Mouse (Mus musculus) lung, postnatal 4 days (tissue): ENCODE measurements at regions not wholly inside any gene's neighbourhood (a gene's known extent, or its start where the extent isn't known, plus 50 kb on each side); places are given as distances from the start of the nearest gene placed in this dataset.

Experiments used
- DNase-seq, 2 experiments: peaks; one replicate each; pipeline ENCODE4 v3.0.0; 2021

DNA sequence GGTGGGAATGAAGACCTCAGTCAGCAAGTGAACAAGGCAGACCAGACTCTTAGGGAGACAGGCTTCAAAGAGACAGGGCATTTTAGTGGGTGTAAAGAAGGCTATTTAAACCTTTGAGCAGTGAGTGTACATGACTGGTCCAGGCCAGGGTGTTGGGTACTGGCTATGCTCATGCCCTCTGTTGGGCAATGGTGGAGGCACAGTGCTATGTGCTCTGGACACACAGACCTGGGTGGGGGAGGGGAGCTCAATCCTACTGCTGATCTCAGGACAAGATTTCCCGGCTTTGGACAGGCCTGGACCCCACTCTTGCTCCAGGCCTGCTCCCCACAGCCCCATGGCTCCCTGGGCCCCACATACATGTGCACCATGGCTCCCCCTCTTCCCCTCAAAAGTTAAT is 355.1 kb downstream of the Slc4a3 start:
- no peak for DNase-seq

DNA sequence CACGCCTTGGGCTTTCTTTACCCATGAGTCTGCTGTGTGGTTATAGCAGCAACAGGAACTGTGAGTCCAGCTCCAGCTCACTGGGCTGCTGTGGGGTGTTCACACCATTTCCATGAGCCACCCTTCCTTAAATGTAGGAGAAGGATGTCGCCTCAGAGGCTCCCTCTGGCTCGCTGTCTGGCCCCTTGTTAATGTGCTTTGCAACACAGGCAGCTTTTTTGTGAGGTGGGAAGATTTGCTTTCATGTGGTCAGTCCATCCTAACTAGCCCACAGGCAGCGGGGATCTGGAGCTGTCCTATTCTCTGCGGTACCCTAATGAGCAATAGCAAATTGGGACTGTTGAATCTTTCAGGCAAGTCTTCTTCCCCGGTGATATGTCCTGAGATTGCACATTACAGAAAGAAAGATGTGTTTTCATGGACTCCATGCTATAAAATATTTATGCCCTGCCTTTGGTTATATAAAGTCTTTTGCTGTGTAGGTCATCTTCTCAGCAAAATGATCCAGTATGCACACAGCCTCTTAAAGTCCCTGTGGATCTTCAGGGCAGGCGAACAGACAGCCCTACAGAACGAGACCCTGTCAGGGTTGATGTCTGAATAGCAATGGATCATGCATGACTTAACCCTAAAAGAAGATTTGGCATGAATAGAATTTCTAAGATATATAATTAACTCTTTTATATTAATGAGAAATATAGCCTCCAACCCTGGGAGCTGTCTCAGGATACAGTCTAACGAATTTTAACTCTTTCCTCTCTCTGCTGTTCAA is 359.8 kb downstream of the Slc4a3 start:
- no peak for DNase-seq

DNA sequence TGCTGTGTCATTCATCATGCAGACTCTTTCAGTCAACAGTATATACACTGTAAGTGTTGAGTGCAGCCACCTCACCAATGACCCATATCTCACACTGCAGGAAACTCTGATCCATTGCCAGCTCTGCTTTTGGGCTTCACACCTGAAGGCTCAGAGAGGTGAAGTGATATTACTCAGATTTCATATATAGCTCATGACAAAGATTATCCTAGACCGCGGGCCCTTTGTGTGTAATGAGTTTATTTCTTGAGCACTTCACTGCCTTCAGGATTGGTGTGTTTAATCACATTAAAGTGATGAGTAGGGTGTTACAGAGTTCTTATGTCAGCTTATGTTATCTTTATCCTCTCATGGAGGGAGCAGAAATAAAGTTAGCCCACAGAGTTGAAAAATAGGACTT is 369.2 kb downstream of the Slc4a3 start:
- no peak for DNase-seq

DNA sequence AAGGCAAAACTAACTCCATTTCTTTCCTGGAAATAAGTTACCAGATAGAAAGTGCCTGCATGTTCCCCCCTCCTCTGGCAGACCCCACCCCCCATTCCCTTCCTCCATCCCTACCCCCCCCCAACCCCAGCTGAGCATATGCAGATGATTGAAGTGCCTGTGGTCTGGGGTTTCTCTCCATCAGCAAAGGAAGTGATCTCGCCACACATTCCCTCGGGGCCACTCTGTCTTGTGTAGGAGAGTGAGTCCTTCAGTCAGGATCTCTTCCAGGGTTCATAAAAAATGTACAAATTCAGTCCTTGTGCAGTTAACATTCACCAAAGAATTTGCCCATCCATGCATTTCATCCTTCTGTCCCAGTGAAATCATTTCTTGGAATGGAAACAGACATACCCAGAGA is 370.1 kb downstream of the Slc4a3 start:
- DNase-seq, result no peak

DNA sequence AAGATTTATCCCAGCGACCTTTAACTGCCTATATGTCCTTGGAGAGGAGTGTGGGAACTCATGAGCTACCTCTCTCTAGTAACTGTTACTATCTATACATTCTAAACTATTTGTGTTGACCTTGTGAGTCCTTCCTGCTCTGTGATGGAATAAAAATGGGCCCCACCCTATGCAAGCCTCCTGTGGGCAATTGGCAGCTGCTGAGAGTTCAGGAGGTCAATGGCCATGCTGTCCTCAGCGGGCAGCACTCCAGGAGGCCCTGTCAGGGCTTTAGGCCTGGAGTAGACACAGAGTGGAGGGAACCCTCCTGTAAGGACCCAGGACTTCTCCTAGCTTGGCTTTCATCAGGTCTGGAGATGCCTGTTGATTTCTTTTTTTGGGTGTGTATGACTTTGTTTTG is 373.1 kb downstream of the Slc4a3 start:
- DNase-seq, result no peak

DNA sequence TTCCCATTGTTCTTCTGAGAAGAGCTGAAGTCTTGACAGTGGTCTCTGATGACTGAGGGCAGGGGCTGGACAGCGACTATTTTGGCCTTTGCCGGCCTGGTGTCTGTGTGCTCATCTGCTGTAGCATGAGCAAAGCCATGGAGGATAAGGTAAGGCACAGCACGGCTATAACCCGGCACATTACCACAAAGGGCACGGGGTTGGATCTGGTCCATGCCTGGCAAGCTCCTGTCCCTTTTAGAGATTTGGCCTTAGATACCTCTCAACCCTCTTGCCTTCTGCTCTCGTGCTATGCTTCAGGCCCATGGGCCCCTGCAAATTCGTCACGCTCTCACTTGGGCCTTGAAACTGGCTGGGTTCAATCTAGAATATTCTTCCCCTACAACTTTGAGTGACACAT is 379.0 kb downstream of the Slc4a3 start:
- DNase-seq, result no peak

DNA sequence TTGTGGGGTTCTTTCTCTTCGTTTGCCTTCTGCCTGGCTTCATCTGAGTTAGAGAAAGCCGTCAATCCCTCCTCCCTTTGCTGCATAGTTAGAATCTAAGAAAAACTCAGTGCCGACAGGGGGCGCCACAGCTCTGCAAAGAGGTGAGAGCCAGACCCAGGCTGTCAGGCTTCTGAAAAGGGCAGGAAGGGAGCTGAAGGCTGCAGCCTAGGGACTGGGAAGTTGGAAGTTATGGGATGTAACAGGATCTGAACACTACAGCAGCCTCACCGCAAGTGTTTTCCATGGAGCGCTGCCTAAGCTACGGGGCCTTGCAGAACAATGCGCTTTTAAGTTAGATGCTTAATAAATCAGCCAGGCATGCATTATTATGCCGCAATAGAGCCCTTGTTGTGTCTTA is 379.7 kb downstream of the Slc4a3 start:
- DNase-seq, result peak; percentile 84 to 89

DNA sequence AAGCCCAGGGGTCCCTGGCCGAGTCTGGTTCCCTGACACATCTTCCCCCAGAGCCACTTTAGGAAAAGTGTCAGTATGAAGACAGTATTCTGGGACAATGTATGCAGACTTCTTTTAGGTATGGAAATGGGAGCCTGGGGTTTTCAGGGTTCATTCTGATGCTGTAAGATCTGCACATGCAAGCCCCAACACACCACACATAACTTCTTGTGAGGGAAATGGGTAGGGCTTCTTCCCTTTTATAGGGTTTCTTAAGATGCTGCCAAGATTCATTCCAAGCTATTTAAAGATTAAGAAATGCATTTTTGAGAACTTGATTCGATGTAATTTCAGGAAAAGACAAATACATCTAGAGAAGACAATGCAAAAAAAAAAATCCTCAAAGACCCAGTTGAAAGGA is 385.8 kb downstream of the Slc4a3 start:
- DNase-seq, result no peak

DNA sequence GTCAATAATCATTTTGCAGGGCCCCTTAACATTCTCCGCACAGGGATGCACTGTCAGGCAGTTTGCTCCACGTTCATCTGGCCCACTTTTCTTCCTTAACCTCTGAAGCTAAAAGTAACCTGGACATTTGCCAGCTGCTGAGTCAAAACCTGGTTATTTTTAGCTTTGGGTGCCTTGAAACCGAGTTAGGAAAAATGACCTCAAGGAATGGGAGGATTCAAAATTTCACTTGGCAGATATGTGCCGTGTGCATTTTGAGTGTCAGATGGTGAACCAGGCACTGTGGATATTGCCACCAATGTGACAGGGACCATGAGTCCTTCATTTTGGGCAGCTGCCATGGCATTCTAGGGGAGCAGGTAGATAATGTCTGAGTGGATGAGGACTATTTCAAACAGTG is 387.8 kb downstream of the Slc4a3 start:
- DNase-seq, result no peak

DNA sequence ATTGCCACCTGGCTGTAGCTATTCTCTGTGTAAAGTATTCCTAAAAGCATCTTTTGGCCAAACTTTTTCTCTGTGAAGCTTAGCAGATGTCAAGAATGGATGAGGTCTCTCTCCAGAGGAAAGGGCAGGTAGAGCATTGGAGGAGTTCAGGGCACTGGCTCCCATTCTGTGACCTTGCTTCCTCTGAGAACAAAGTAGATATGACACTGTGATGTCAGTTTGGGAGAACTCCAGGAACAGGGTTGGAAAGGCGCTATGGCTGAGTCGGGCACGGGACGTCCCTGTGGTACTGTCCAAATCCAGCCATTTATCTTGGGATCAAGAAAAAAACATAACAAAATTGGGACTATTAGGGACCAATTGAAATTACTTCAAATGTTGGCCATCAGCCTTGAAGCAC is 388.7 kb downstream of the Slc4a3 start:
- DNase-seq, result no peak

DNA sequence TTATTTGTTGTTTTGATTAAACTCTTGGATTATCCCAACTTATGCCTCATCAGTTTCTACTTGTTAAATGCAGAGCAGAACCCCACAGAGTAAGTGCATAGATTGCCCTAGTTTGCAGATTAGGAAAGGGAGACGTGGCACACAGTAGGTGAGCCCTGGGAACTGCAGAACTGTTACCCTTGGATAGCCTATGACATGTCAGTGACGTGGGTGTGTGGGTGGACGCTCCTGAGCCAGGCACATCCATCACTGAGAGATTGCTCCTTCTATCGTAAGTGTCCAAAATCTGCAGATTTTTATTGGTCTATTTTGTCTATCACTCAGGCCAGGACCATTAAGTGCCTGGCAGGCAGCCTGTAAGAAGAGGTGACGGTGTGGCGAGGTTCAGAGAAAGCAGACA is 389.8 kb downstream of the Slc4a3 start:
- no peak for DNase-seq

DNA sequence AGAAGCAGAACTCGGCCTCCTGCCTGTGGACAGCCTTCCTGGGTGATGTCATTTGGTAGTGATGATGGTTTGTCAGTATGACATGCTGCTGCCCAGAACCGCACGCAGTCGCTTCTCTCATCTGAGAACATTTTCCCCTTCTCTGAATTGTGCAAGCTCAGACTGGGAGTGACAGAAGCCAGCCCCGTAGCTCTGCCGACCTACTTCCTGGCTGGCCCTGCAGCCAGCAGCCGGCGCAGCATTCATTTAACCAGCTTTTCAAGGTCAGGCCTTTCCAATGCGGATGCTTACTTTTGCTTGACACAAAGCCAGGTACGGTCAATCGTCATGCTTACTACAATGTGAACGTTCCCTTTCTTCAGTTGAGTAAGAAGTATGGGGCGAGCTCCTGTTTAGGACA is 390.5 kb downstream of the Slc4a3 start:
- peak; percentile 27 to 68 for DNase-seq

DNA sequence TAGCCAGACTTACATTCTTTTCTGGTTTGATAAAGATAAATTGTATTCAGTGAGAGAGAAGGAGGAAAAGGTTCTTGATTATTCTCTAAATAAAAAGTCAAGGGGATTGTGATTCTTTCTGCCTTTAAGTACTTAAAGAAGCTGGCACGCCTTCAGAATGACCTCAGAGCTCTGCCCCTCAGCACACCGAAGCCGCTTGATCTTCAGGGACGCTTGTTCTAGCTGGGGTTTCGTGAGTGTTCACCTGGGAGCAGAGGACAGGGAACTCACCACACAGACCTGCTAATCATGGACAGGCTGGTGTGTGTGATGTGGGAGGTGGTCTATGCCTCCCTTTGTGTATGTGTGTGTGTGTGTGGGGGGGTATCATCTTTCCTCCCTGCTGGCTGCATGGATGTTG is 391.3 kb downstream of the Slc4a3 start:
- peak; percentile 33 to 38 for DNase-seq

DNA sequence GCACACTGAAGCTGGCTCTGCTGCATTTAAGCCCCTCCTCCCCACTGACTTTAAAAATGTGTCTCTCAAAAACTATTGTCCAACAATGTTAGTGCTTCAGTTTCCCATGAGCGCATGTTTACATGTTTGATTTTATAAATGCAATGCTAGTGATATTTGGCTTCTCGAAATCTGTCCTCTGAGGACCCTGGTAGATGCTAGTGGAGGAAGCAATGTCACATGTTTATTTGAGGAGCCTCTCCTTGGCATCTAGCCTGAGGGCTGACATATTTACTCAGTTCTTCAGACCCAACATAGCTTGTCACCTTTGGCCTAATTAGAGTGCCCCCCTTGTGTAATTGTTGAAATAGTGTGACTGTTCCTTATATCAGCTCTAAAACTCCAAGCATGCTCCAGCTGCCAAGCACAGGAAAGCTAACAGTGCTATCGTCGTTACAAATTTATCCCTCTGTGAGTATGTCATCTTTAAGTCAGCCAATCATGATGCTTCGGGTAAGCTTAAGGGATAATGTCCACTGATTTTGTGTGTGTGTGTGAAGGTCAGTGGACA is 400.3 kb downstream of the Slc4a3 start:
- DNase-seq, result no peak

DNA sequence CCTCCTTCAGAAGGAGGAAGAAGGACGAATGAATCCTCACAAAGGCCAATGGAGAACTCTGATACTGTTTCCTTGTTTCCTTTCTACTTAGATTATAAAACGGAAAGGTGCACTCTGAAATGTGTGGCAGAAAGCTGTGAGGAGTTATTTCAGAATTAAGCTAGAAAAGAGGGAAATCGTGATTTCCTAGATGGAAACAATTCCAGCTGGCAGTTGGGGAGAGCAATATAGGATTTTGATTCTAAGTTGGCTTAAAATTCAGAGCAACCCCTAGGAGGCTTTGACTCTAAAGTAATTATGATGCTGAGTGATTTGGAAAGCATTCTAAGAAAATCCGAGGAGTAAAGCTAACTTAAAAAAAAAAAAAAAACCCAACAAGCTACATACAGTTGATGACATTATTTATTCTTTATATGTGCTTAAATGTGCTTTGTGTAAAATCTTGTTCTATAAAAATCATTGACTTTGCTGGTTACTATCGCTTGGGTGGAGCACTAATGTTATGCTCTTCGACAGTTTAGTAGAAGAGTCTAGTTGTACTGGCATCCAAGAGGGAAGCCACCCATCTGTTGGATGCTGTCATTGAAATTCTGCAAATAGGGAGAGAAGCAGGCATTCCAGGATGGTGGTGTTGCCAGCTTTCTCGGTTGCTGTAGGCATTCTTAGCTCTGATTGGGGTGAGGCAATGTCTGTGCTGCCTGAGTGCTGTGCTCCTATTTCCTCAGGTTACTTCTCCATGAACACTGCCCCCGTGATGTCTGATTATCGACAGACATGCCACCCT is 432.3 kb downstream of the Slc4a3 start:
- no peak for DNase-seq

DNA sequence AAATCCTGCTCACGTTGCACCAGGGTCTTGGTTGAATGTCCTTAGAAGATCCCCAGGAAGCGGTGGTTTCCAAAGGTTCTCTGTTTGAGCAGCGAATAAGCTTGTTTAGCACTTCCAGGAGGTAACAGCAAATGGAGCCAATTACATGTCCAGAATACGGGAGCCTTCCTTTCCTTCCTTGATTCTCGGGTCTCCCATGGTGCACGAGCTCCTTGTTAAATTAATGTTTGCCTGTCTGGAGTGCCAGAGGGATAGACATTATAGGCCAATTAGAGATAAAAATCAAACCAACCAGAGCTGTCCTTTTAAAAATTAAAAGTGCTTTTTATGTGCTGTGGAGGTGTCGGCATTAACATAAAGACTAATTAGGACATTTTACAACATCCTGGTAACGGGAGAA is 437.0 kb downstream of the Slc4a3 start:
- DNase-seq, result no peak

DNA sequence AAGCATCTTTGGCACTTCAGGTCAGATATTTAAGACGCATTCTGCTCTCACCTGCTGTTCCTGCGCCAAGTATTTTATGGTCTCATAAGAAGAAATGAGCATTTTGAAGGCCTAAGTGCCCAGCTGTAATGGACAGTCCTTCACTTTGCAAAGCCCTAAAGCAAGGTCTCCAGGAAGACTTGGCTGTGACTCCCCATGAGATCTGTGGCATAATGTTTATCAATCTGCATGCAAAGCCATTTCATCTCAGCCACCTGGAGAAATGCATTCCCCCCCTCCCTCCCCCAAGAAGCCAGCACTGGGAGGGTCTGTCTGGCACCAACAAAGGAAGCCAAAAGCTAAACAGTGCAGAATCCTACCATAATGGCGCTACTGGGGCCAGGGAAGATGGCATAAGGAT is 437.4 kb downstream of the Slc4a3 start:
- no peak for DNase-seq

DNA sequence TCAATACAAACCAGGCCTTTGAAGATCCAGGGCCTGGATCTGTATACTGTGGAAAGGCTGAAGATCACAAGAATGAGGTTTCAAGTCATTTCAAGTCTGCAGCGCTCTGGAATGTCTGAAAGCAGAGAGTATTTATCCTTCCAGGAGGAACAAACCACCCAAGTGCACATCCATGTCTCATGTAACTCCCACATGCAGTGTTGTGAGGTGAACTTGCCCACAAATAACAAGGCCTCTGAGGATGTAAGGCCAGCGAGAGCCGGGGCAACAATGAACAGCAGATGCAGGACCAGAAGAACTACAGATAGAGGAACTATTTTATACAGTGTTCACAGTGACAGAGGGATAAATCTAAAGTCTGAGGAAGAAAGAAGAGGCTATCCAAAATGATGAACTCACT is 442.4 kb downstream of the Slc4a3 start:
- DNase-seq, result no peak

DNA sequence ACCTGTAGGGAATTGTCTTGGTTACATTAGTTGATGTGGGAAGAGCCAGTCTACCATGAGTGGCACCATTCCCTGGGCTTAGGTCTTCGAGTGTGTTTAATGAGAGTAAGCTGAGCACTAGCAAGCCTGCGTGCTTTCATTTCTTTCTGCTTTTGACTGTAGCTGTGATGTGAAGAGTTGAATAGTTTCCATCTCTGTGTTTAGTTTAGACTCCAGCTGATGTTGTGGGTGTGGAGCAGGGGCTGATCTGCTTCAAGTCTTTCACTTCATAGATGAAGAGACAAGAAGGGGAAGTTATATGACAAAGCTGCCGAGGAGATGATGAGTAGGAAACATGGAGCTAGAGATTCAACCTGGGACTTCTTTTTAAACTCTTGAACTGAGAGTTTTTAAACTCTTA is 446.0 kb downstream of the Slc4a3 start:
- no peak for DNase-seq

DNA sequence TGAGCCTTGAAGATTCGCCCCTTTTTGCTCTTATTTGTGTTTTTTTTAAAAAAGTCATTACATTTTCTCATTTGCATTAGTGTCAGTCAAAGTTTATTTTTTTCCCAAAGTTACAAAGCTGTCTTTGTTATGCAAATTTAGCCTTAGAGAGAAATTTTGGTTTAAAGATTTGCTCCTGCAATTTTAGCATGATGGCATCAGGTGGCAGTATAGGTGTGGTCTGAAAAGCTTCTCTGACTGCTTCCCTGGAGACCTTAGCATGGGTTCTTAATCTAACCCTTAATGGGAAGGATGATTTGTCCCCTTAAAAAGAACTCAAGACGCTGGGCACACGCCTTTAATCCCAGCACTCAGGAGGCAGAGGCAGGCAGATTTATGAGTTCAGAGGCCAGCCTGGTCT is 451.2 kb downstream of the Slc4a3 start:
- no peak for DNase-seq

DNA sequence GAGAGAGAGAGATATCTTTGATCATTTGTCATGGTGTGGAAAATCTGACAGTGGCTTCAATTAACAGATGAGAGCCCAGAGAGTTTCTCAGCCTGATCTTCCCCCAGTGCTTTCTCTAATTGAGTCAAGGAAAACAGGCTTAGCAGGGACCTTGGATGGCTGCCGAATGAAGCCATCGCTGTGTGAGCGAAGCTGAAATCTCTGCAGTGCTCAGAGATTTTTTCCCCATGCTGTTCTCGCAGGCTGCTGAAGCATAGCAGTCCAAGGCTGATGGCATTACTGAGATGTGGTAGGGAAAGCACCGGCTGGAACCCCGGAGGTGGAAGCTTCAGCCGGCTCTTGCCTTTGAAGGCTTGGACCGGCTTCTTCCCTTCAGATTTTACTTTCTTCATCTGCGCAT is 455.1 kb downstream of the Slc4a3 start:
- no peak for DNase-seq

DNA sequence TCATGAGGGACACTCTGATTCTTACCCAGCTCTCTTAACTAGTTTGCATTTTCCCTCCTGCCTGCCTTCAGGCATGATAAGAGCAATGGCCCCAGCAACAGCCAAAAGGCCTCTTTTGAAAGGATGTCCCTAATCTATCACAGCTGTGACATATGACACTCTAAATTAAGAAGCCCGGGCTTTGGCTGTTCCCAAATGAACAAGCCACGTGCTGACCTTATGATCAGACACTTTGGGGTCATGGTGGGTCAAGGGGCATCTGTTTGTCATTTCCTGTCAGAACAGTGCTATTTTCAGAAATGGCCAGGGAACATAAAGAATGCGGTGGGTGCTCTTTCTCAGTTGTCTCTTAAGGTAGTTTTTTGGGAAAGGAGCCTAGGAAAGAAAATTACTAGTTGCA is 463.5 kb downstream of the Slc4a3 start:
- DNase-seq, result peak in 1 of 2 experiments; percentile 32

DNA sequence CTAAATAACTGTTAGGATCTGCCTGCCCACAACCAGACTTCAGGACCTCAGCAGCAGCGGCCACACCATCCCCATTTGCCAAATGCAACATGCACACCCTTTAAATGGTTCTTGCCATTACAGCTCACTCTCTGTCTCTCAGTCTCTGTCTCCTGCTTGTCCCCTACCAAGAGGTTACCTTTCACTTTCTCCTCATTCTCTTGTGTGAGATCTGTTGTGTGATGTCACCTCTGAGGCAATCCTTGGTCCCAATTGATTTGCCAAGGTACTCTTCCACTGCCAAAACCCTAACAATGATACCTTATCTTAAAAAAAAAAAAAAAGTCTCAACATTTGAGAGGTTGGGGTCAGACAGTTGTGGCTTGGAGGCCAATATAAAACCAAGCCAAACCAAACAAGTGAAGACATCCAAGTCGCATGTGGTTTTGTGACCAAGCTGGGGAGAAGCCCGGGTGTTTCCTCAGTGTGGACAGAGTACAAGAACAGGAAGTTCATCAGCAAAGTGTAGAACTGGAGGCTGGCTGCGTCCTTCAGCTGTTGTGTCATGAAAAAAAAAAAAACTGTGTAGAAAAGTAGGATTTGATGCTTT is 464.2 kb downstream of the Slc4a3 start:
- no peak for DNase-seq

DNA sequence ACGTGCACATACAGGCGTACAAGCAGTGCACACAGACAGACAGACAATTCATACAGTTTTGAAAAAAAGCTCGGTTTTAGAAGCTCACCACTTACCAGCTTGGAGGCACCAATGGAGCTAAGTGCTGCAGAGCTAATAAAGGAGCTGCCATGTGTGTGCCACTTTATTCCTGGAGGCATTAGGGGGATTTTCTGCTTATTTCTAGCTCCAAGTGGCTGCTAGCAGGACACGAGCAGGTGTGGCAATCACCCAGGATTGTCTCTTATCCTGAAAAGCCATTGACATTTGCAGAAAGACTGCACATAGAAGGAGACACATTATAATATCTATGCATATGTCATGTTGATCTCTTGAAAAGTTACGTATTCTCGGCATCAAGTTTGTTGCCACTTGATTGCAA is 472.5 kb downstream of the Slc4a3 start:
- DNase-seq, result no peak
